Mouse (Mus musculus) hindbrain, embryonic 13.5 days (tissue): Measurements from ENCODE around the gene Arfgef2. TPM values are rescaled to one million over a fixed set of nuclear protein-coding genes. Genes with fewer than 3 reads are reported as not detected.

Source experiments
- ATAC-seq: fragments of 200-750 bp; cut with Nextera tagmentation; 2 replicates; pipeline ENCODE4 v1.8.0; 2017; ENCODE audit warnings: moderate TSS enrichment; ENCODE audit not compliant: low FRiP score
- H3K27ac ChIP-seq: fragments of 300-500 bp; sonication (generic); 2 replicates; pipeline ENCODE4 v1.5.1; 2015; ENCODE audit warnings: inconsistent platforms, mild to moderate bottlenecking, moderate library complexity
- H3K27me3 ChIP-seq: fragments of 300-500 bp; sonication (generic); 2 replicates; pipeline ENCODE4 v1.6.1; 2015; ENCODE audit warnings: mild to moderate bottlenecking, inconsistent platforms
- H3K36me3 ChIP-seq: fragments of 300-500 bp; sonication (generic); 2 replicates; pipeline ENCODE4 v1.6.1; 2015; ENCODE audit warnings: mild to moderate bottlenecking, inconsistent platforms
- H3K4me1 ChIP-seq: fragments of 300-500 bp; sonication (generic); replicated peaks from 2 replicates; pipeline ENCODE4 v1.6.1; 2015; ENCODE audit warnings: inconsistent platforms
- H3K4me2 ChIP-seq: fragments of 300-500 bp; sonication (generic); 2 replicates; pipeline ENCODE4 v1.6.1; 2015; ENCODE audit warnings: inconsistent platforms, mild to moderate bottlenecking, moderate library complexity
- H3K4me3 ChIP-seq: fragments of 300-500 bp; sonication (generic); 2 replicates; pipeline ENCODE4 v1.5.1; 2015; ENCODE audit warnings: mild to moderate bottlenecking, inconsistent platforms
- H3K9ac ChIP-seq: fragments of 300-500 bp; sonication (generic); 2 replicates; pipeline ENCODE4 v1.6.1; 2015; ENCODE audit warnings: mild to moderate bottlenecking, inconsistent platforms
- H3K9me3 ChIP-seq: fragments of 300-500 bp; sonication (generic); 2 replicates; pipeline ENCODE4 v1.6.1; 2016; ENCODE audit warnings: inconsistent platforms
- WGBS: fragments of 180-500 bp; shearing (Covaris S2); methylation state at CpG from one replicate; pipeline ENCODE4 v1.1.7; 2015; 5-methylcytosine and 5-hydroxymethylcytosine counted together
- polyA plus RNA-seq: library from polyadenylated mRNA; unstranded; fragments of >200 nt; fragmentation: Nextera tagmentation; extraction: Ambion mirVana; gene quantifications from 2 replicates; pipeline ENCODE4 v1.2.1, GENCODE M21; 2015

The Arfgef2 gene
- polyA plus RNA-seq, 1 experiment from 2014 or later = 3.7 TPM

- no peaks in the 10 kb centered on the region for H3K9me3 ChIP-seq
- H3K36me3 ChIP-seq = no peaks in the 10 kb centered on the region
- no peak for ATAC-seq
- H3K4me1 ChIP-seq = peaks cover 12% of the 10 kb centered on the region
- H3K4me3 ChIP-seq = no peak overlapping the region
- WGBS = 86% methylated on average over 9 of the region's 9 CpGs
- H3K27ac ChIP-seq = no peak overlapping the region
- no peak overlapping the region for H3K4me2 ChIP-seq
- no peak overlapping the region for H3K9ac ChIP-seq
- H3K27me3 ChIP-seq = no peaks in the 10 kb centered on the region
Measured at GRCm38 (mm10) chr2:166818463-166819143, 13.2 kb downstream of the Arfgef2 start.

- Histone ChIP-seq H3K4me1 (peaks cover 12% of the 10 kb centered on the region), H3K4me3 (no peak overlapping the region), H3K36me3 (no peaks in the 10 kb centered on the region), H3K4me2 (no peak overlapping the region), H3K27ac (no peak overlapping the region), H3K27me3 (no peaks in the 10 kb centered on the region), H3K9me3 (no peaks in the 10 kb centered on the region), H3K9ac (no peak overlapping the region)
- 91% methylated on average over 8 of the region's 8 CpGs for WGBS
- ATAC-seq = no peak
Measured at GRCm38 (mm10) chr2:166819849-166820248, 14.5 kb downstream of the Arfgef2 start.

- no peak overlapping the region for H3K4me3 ChIP-seq
- H3K27ac ChIP-seq = no peak overlapping the region
- no peaks in the 10 kb centered on the region for H3K36me3 ChIP-seq
- no peak overlapping the region for H3K9ac ChIP-seq
- no peak for ATAC-seq
- H3K27me3 ChIP-seq = no peaks in the 10 kb centered on the region
- H3K4me2 ChIP-seq = no peak overlapping the region
- 60% methylated on average over 2 of the region's 2 CpGs for WGBS
- H3K9me3 ChIP-seq = no peaks in the 10 kb centered on the region
- H3K4me1 ChIP-seq = peaks cover 12% of the 10 kb centered on the region
Measured at GRCm38 (mm10) chr2:166820844-166821243, 15.5 kb downstream of the Arfgef2 start.

GRCm38 (mm10) chr2:166821406-166821805, 16.0 kb downstream of the Arfgef2 start:
- WGBS = 92% methylated on average over 3 of the region's 3 CpGs
- H3K36me3 ChIP-seq = no peaks in the 10 kb centered on the region

GRCm38 (mm10) chr2:166822119-166822826, 16.9 kb downstream of the Arfgef2 start:
- H3K27me3 ChIP-seq = no peaks in the 10 kb centered on the region
- peaks cover 1% of the 10 kb centered on the region for H3K36me3 ChIP-seq
- 77% methylated on average over 10 of the region's 10 CpGs for WGBS
- no peak for ATAC-seq
- no peaks in the 10 kb centered on the region for H3K9me3 ChIP-seq
- no peak overlapping the region for H3K4me3 ChIP-seq
- peaks cover 12% of the 10 kb centered on the region for H3K4me1 ChIP-seq
- H3K9ac ChIP-seq = peak overlapping the region; percentile 13; the same call in 1 of the 2 replicates
- no peak overlapping the region for H3K4me2 ChIP-seq
- no peak overlapping the region for H3K27ac ChIP-seq

More at GRCm38 (mm10) chr2:166821406-166821805, 16.0 kb downstream of the Arfgef2 start:
- Histone ChIP-seq H3K4me1 (peaks cover 12% of the 10 kb centered on the region), H3K27ac (no peak overlapping the region), H3K4me2 (no peak overlapping the region), H3K9me3 (no peaks in the 10 kb centered on the region), H3K27me3 (no peaks in the 10 kb centered on the region), H3K4me3 (no peak overlapping the region), H3K9ac (no peak overlapping the region)
- no peak for ATAC-seq

- peaks cover 6% of the 10 kb centered on the region for H3K36me3 ChIP-seq
- ATAC-seq = no peak
- H3K4me3 ChIP-seq = no peak overlapping the region
- H3K27me3 ChIP-seq = no peaks in the 10 kb centered on the region
- H3K4me1 ChIP-seq = peaks cover 12% of the 10 kb centered on the region
- no peak overlapping the region for H3K4me2 ChIP-seq
- H3K27ac ChIP-seq = no peak overlapping the region
- H3K9ac ChIP-seq = no peak overlapping the region
- 72% methylated on average over 2 of the region's 2 CpGs for WGBS
- no peaks in the 10 kb centered on the region for H3K9me3 ChIP-seq
Measured at GRCm38 (mm10) chr2:166822901-166823300, 17.5 kb downstream of the Arfgef2 start.

GRCm38 (mm10) chr2:166824386-166824785, 19.0 kb downstream of the Arfgef2 start:
- 93% methylated on average over 5 of the region's 5 CpGs for WGBS
- Histone ChIP-seq H3K4me2 (no peak overlapping the region), H3K9me3 (no peaks in the 10 kb centered on the region), H3K27me3 (no peaks in the 10 kb centered on the region), H3K27ac (no peak overlapping the region), H3K9ac (no peak overlapping the region), H3K4me1 (peaks cover 12% of the 10 kb centered on the region), H3K36me3 (peaks cover 6% of the 10 kb centered on the region), H3K4me3 (no peak overlapping the region)
- ATAC-seq = no peak

- H3K4me3 ChIP-seq = no peak overlapping the region
- 94% methylated on average over 5 of the region's 5 CpGs for WGBS
- H3K4me2 ChIP-seq = no peak overlapping the region
- no peak for ATAC-seq
- no peaks in the 10 kb centered on the region for H3K27me3 ChIP-seq
- H3K36me3 ChIP-seq = peaks cover 6% of the 10 kb centered on the region
- no peaks in the 10 kb centered on the region for H3K9me3 ChIP-seq
- H3K4me1 ChIP-seq = peaks cover 12% of the 10 kb centered on the region
- H3K9ac ChIP-seq = no peak overlapping the region
- no peak overlapping the region for H3K27ac ChIP-seq
Measured at GRCm38 (mm10) chr2:166824998-166825397, 19.6 kb downstream of the Arfgef2 start.

- Histone ChIP-seq H3K27me3 (no peaks in the 10 kb centered on the region), H3K36me3 (peaks cover 6% of the 10 kb centered on the region), H3K9ac (no peak overlapping the region), H3K27ac (no peak overlapping the region), H3K4me1 (peaks cover 5% of the 10 kb centered on the region; the same call in 1 of the 2 replicates), H3K9me3 (no peaks in the 10 kb centered on the region), H3K4me2 (no peak overlapping the region), H3K4me3 (no peak overlapping the region)
- ATAC-seq = no peak
- 94% methylated on average over 8 of the region's 8 CpGs for WGBS
Measured at GRCm38 (mm10) chr2:166826491-166827224, 21.3 kb downstream of the Arfgef2 start.

GRCm38 (mm10) chr2:166828306-166828705, 22.9 kb downstream of the Arfgef2 start:
- ATAC-seq = no peak
- H3K9ac ChIP-seq = no peak overlapping the region
- no peaks in the 10 kb centered on the region for H3K27me3 ChIP-seq
- H3K4me3 ChIP-seq = no peak overlapping the region
- peaks cover 6% of the 10 kb centered on the region for H3K36me3 ChIP-seq
- H3K27ac ChIP-seq = no peak overlapping the region
- no peaks in the 10 kb centered on the region for H3K9me3 ChIP-seq
- H3K4me2 ChIP-seq = no peak overlapping the region
- no peaks in the 10 kb centered on the region for H3K4me1 ChIP-seq
- 92% methylated on average over 12 of the region's 12 CpGs for WGBS

GRCm38 (mm10) chr2:166830350-166830749, 25.0 kb downstream of the Arfgef2 start:
- no peaks in the 10 kb centered on the region for H3K4me1 ChIP-seq
- no peak overlapping the region for H3K4me2 ChIP-seq
- no peaks in the 10 kb centered on the region for H3K27me3 ChIP-seq
- WGBS = 94% methylated on average over 5 of the region's 5 CpGs
- H3K27ac ChIP-seq = no peak overlapping the region
- peaks cover 14% of the 10 kb centered on the region for H3K36me3 ChIP-seq
- H3K4me3 ChIP-seq = no peak overlapping the region
- no peaks in the 10 kb centered on the region for H3K9me3 ChIP-seq
- no peak for ATAC-seq
- no peak overlapping the region for H3K9ac ChIP-seq

- H3K27me3 ChIP-seq = no peaks in the 10 kb centered on the region
- no peak for ATAC-seq
- no peak overlapping the region for H3K4me3 ChIP-seq
- no peak overlapping the region for H3K9ac ChIP-seq
- peaks cover 31% of the 10 kb centered on the region for H3K36me3 ChIP-seq
- 92% methylated on average over 2 of the region's 2 CpGs for WGBS
- H3K9me3 ChIP-seq = no peaks in the 10 kb centered on the region
- H3K4me2 ChIP-seq = no peak overlapping the region
- H3K4me1 ChIP-seq = no peaks in the 10 kb centered on the region
- no peak overlapping the region for H3K27ac ChIP-seq
Measured at GRCm38 (mm10) chr2:166834091-166834490, 28.7 kb downstream of the Arfgef2 start.
